Comparison of ENCODE assay signal across 8 mouse cellular contexts in the genomic region with DNA sequence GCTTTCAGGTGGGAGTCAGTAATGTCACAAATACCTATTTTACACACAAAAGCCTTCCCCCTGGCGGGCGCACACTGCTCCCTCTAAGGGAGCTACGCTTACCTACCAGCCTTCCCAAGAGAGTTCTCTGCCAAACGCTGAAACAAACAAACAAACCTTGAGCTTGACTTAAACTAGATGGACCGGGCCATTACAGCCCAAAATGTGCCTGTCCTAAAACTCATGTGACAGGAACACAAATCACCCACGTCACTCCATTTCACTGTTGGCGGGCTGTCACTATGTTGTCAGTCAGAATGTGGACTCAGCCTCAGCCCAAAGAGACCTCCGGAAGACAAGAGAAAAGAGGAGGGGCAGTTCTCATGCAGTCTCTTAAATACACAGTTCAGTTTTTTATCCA.
DNase-seq lines count a peak whose midpoint lies in the region; ATAC-seq and TF ChIP-seq lines count a peak whose summit lies in the region.

No protein-coding gene starts in this region.

- in situ Hi-C loops in ES-E14 (cut with MboI; ENCODE audit: low sequenced_read_pairs in 2 of 2, unreplicated experiment in 2 of 2) = no loop called here

- peaks cover 1 to 2% of the 10 kb centered on the region in 2 experiments; a peak in 1 of 4 replicates for H3K4me1 ChIP-seq in ES-E14 (ENCODE audit: control insufficient read depth in 2 of 2, insufficient read depth in 2 of 2, low read length in 2 of 2, poor library complexity in 1 of 2)
- peaks cover 10% of the 10 kb centered on the region for H3K4me1 ChIP-seq in hindbrain, embryonic 16.5 days (ENCODE audit: control insufficient read depth, insufficient read depth, low read depth, low read length)
- H3K4me1 ChIP-seq in liver, embryonic 14.5 days (replicated peaks; ENCODE audit: control insufficient read depth in 2 of 2, insufficient read depth in 2 of 2, low read length in 1 of 2) = peaks cover 19 to 40% of the 10 kb centered on the region in 2 experiments
- no peaks in the 10 kb centered on the region for H3K4me1 ChIP-seq in stomach, postnatal 0 days (replicated peaks; ENCODE audit: control insufficient read depth, insufficient read depth)

- no peaks in the 10 kb centered on the region for H3K9me3 ChIP-seq in ES-E14 (ENCODE audit: control insufficient read depth, insufficient read depth, low read depth, low read length)
- H3K9me3 ChIP-seq in hindbrain, embryonic 16.5 days (ENCODE audit: control insufficient read depth, low read length) = no peaks in the 10 kb centered on the region
- no peaks in the 10 kb centered on the region for H3K9me3 ChIP-seq in liver, embryonic 14.5 days (ENCODE audit: control insufficient read depth, low read length)
- H3K9me3 ChIP-seq in stomach, postnatal 0 days (ENCODE audit: control insufficient read depth, low read length) = no peaks in the 10 kb centered on the region

- H3K4me3 ChIP-seq in ES-E14 (ENCODE audit: insufficient read depth in 1 of 2, low read depth in 1 of 2, low read length in 2 of 2, poor library complexity in 1 of 2, severe bottlenecking in 1 of 2) = no peak overlapping the region
- H3K4me3 ChIP-seq in hindbrain, embryonic 16.5 days (ENCODE audit: low read length) = peak overlapping the region; percentile 41
- H3K4me3 ChIP-seq in liver, embryonic 14.5 days (ENCODE audit: insufficient read depth in 1 of 2, low read depth in 2 of 2, low read length in 2 of 2) = peak overlapping the region; percentile 58 to 64
- H3K4me3 ChIP-seq in stomach, postnatal 0 days (ENCODE audit: low read depth, low read length) = peak overlapping the region; percentile 40

- TF ChIP-seq CTCF in liver, embryonic 14.5 days (IDR thresholded peaks at IDR 0.05; ENCODE audit: low read depth) = peak; percentile 47
- TF ChIP-seq CTCF in stomach, postnatal 0 days (IDR thresholded peaks at IDR 0.05; ENCODE audit: low read depth) = peak; percentile 37

- ATAC-seq in hindbrain, embryonic 16.5 days = no peak
- peak; percentile 48 for ATAC-seq in liver, embryonic 14.5 days (ENCODE audit: insufficient read depth)
- ATAC-seq in stomach, postnatal 0 days (ENCODE audit: low FRiP score, low TSS enrichment) = no peak
- ATAC-seq in activated CD4-positive, CD25-positive, alpha-beta regulatory T cell, adult 4 months = no peak
- no peak for ATAC-seq in erythroid progenitor cell, adult 5-6 weeks (replicated peaks; ENCODE audit: low FRiP score, poor library complexity, severe bottlenecking)

- no peak overlapping the region for H3K27ac ChIP-seq in ES-E14 (ENCODE audit: insufficient read depth, low read depth, low read length, poor library complexity, severe bottlenecking)
- no peak overlapping the region for H3K27ac ChIP-seq in hindbrain, embryonic 16.5 days (ENCODE audit: low read depth, low read length)
- H3K27ac ChIP-seq in liver, embryonic 14.5 days = peak overlapping the region; percentile 34
- H3K27ac ChIP-seq in stomach, postnatal 0 days (replicated peaks) = 0 out of 2 replicates have a peak overlapping the region, but pooled peaks have one; percentile 31

- DNase-seq in ES-E14 (ENCODE audit: low read depth, low spot score) = peak; percentile 11
- peak; percentile 20 for DNase-seq in embryo, embryonic 9.5 days (ENCODE audit: extremely low spot score)
- peak in 1 of 3 experiments; percentile 40 for DNase-seq in liver, embryonic 14.5 days (ENCODE audit: low read depth in 3 of 3, low spot score in 3 of 3)
- peak; percentile 51 for DNase-seq in stomach, postnatal 0 days (ENCODE audit: low spot score)
- DNase-seq in layer of hippocampus, postnatal 10 days (ENCODE audit: low spot score in 2 of 2) = no peak

- no peaks in the 10 kb centered on the region for H3K36me3 ChIP-seq in ES-E14 (ENCODE audit: control insufficient read depth, insufficient read depth, low read length, poor library complexity, severe bottlenecking)
- no peaks in the 10 kb centered on the region for H3K36me3 ChIP-seq in hindbrain, embryonic 16.5 days (ENCODE audit: control insufficient read depth, insufficient read depth, low read length)
- no peaks in the 10 kb centered on the region for H3K36me3 ChIP-seq in liver, embryonic 14.5 days (replicated peaks; ENCODE audit: control insufficient read depth, insufficient read depth, low read depth)
- no peaks in the 10 kb centered on the region for H3K36me3 ChIP-seq in stomach, postnatal 0 days (ENCODE audit: control insufficient read depth, insufficient read depth, low read length)

- TF ChIP-seq EP300 in liver, embryonic 14.5 days (IDR thresholded peaks at IDR 0.05; ENCODE audit: low read depth) = no peak
- TF ChIP-seq EP300 in stomach, postnatal 0 days (optimal IDR thresholded peaks at IDR 0.05) = no peak

- WGBS in hindbrain, embryonic 16.5 days = 12% methylated on average over 8 of the region's 8 CpGs
- WGBS in liver, embryonic 14.5 days (ENCODE audit: insufficient replicate concordance) = 12% methylated on average over 8 of the region's 8 CpGs
- WGBS in stomach, postnatal 0 days = 15% methylated on average over 8 of the region's 8 CpGs

- no peak overlapping the region for H3K9ac ChIP-seq in ES-E14 (ENCODE audit: insufficient read depth, low read depth, low read length, poor library complexity, severe bottlenecking)
- H3K9ac ChIP-seq in hindbrain, embryonic 16.5 days (ENCODE audit: low read depth, low read length) = no peak overlapping the region
- peak overlapping the region; percentile 69 for H3K9ac ChIP-seq in liver, embryonic 14.5 days (replicated peaks)
- H3K9ac ChIP-seq in stomach, postnatal 0 days (ENCODE audit: low read length) = 0 out of 2 replicates have a peak overlapping the region, but pooled peaks have one; percentile 27

- no peaks in the 10 kb centered on the region for H3K27me3 ChIP-seq in hindbrain, embryonic 16.5 days (replicated peaks; ENCODE audit: control insufficient read depth, insufficient read depth, low read length)
- no peaks in the 10 kb centered on the region for H3K27me3 ChIP-seq in liver, embryonic 14.5 days (ENCODE audit: control insufficient read depth, insufficient read depth, low read length)
- H3K27me3 ChIP-seq in stomach, postnatal 0 days (ENCODE audit: control insufficient read depth, insufficient read depth, low read length) = no peaks in the 10 kb centered on the region

- H3K4me2 ChIP-seq in hindbrain, embryonic 16.5 days (ENCODE audit: low read length) = peak overlapping the region; percentile 71
- H3K4me2 ChIP-seq in liver, embryonic 14.5 days (ENCODE audit: low read depth) = peak overlapping the region; percentile 79
- peak overlapping the region; percentile 60 for H3K4me2 ChIP-seq in stomach, postnatal 0 days (replicated peaks; ENCODE audit: low read depth)

TF ChIP-seq in ES-E14, 5 proteins besides CTCF, POLR2A, EP300 and RAD21:
- TF ChIP-seq MAFK (IDR thresholded peaks at IDR 0.05; ENCODE audit: insufficient read depth, low read depth, low read length) = no peak
- no peak for TF ChIP-seq CHD2 (IDR thresholded peaks at IDR 0.05; ENCODE audit: low read depth, low read length)
- TF ChIP-seq HCFC1 (IDR thresholded peaks at IDR 0.05; ENCODE audit: borderline replicate concordance, insufficient read depth, low read length) = no peak
- TF ChIP-seq ZNF384 (IDR thresholded peaks at IDR 0.05; ENCODE audit: low read depth, low read length) = no peak
- no peak for TF ChIP-seq ZC3H11A (IDR thresholded peaks at IDR 0.05; ENCODE audit: borderline replicate concordance, low read depth, low read length)
TF ChIP-seq in ES-E14: peak in this region for 0.

Comparison
In these comparisons a context has a peak if more than half of its experiments do, and no peak if none do; other contexts are left out.
1. DNase-seq: peak in ES-E14 (single experiment), embryo, embryonic 9.5 days (single experiment) and stomach, postnatal 0 days (single experiment); none in layer of hippocampus, postnatal 10 days (0 of 2).
2. H3K27ac ChIP-seq: peak in liver, embryonic 14.5 days (single experiment) and stomach, postnatal 0 days (single experiment); none in ES-E14 (single experiment) and hindbrain, embryonic 16.5 days (single experiment).
3. H3K4me3 ChIP-seq: peak in hindbrain, embryonic 16.5 days (single experiment), liver, embryonic 14.5 days (2 of 2) and stomach, postnatal 0 days (single experiment); none in ES-E14 (0 of 2).
4. H3K9ac ChIP-seq: peak in liver, embryonic 14.5 days (single experiment) and stomach, postnatal 0 days (single experiment); none in ES-E14 (single experiment) and hindbrain, embryonic 16.5 days (single experiment).
5. Peak in every context shown above with its lines, with median percentiles within 50 percentile points of each other: H3K4me2 ChIP-seq.